In genomic region chr5:86582618-86583017, GRCm38 (mm10) we compare ENCODE assay signal across 29 mouse cellular contexts. TPM values are rescaled to one million over a fixed set of nuclear protein-coding genes. Genes with fewer than 3 reads are reported as not detected.
"Had no signal": no experiment of that assay in that cellular context is flagged by ENCODE, and none has a peak within 500 bp of the region (broad histone marks: within the 10 kb centered on the region; RNA-seq: fewer than 3 reads in every experiment).

No protein-coding gene starts in this region.

- H3K4me2 ChIP-seq: kidney, embryonic 15.5 days; liver, embryonic 13.5 days; neural tube, embryonic 12.5 days; neural tube, embryonic 15.5 days; stomach, embryonic 15.5 days had no signal

- H3K36me3 ChIP-seq: kidney, embryonic 15.5 days; liver, embryonic 13.5 days; neural tube, embryonic 12.5 days; neural tube, embryonic 15.5 days; stomach, embryonic 15.5 days had no signal

- H3K9me3 ChIP-seq: kidney, embryonic 15.5 days; neural tube, embryonic 12.5 days; neural tube, embryonic 15.5 days; stomach, embryonic 15.5 days had no signal

- H3K9ac ChIP-seq: kidney, embryonic 15.5 days; liver, embryonic 13.5 days; neural tube, embryonic 12.5 days; neural tube, embryonic 15.5 days; stomach, embryonic 15.5 days had no signal

- DNase-seq: kidney, adult 11 months; kidney, adult 8-10 months; kidney, postnatal 10 days; kidney, postnatal 36 days; layer of hippocampus, postnatal 36 days; liver, embryonic 13.5 days; lung, adult 2 months; lung, postnatal 14 days; lung, postnatal 4 days; right cerebral cortex, adult 18-20 months; right cerebral cortex, postnatal 25 days; spleen, adult 18-20 months; thymus, postnatal 25 days had no signal

- H3K27ac ChIP-seq: kidney, embryonic 15.5 days; left cerebral cortex, adult 2 months; liver, embryonic 13.5 days; neural tube, embryonic 12.5 days; neural tube, embryonic 15.5 days; stomach, embryonic 15.5 days had no signal

- H3K4me3 ChIP-seq: kidney, embryonic 15.5 days; left cerebral cortex, adult 2 months; liver, embryonic 13.5 days; neural tube, embryonic 12.5 days; neural tube, embryonic 15.5 days; stomach, embryonic 15.5 days had no signal

- H3K4me1 ChIP-seq: kidney, embryonic 15.5 days; liver, embryonic 13.5 days; neural tube, embryonic 12.5 days; neural tube, embryonic 15.5 days; stomach, embryonic 15.5 days had no signal

- H3K27me3 ChIP-seq: kidney, embryonic 15.5 days; liver, embryonic 13.5 days; neural tube, embryonic 12.5 days; neural tube, embryonic 15.5 days; stomach, embryonic 15.5 days had no signal

RNA-seq across cellular contexts. Expression of gene Tmprss11f, which starts 49.6 kb away (rescaled TPM):
- total RNA-seq: layer of hippocampus, adult 8-10 months; layer of hippocampus, postnatal 10 days; layer of hippocampus, postnatal 36 days; left cerebral cortex, adult 2 months; left cerebral cortex, postnatal 10 days; left cerebral cortex, postnatal 36 days; liver, adult 2 months; megakaryocyte progenitor cell, adult 5-6 weeks; megakaryocyte-erythroid progenitor cell, adult 5-6 weeks had no signal
- polyA plus RNA-seq: kidney, embryonic 15.5 days; limb, embryonic 11.5 days; liver, adult 2 months; liver, embryonic 13.5 days; liver, embryonic 16.5 days; lung, embryonic 16.5 days; neural tube, embryonic 12.5 days; neural tube, embryonic 15.5 days; thymus, postnatal 0 days had no signal
